Mouse (Mus musculus) A20 (cell line): Measurements from ENCODE around the gene Ugt1a2.

ENCODE experiments used
- DNase-seq: peaks from one replicate; pipeline ENCODE4 v3.0.0-alpha.2; 2011; ENCODE audit warnings: low read depth, low spot score

The Ugt1a2 gene

GRCm38 (mm10) chr1:88256886-88257663 lies 56.7 kb downstream of the Ugt1a2 start:
- no peak for DNase-seq

GRCm38 (mm10) chr1:88257681-88258080 lies 57.3 kb downstream of the Ugt1a2 start:
- DNase-seq: no peak

GRCm38 (mm10) chr1:88258361-88258760 lies 58.0 kb downstream of the Ugt1a2 start:
- DNase-seq: no peak

- peak; percentile 57 for DNase-seq
These were observed 58.7 kb downstream of the Ugt1a2 start for GRCm38 (mm10) chr1:88258881-88259642.

GRCm38 (mm10) chr1:88259643-88260024 lies 59.2 kb downstream of the Ugt1a2 start:
- no peak for DNase-seq

GRCm38 (mm10) chr1:88260114-88260513 lies 59.7 kb downstream of the Ugt1a2 start:
- peak; percentile 57 for DNase-seq

GRCm38 (mm10) chr1:88260604-88261377 lies 60.4 kb downstream of the Ugt1a2 start:
- DNase-seq: peak; percentile 65

- DNase-seq: peak; percentile 67
These were observed 61.3 kb downstream of the Ugt1a2 start for GRCm38 (mm10) chr1:88261706-88262105.

- DNase-seq: no peak
These were observed 61.9 kb downstream of the Ugt1a2 start for GRCm38 (mm10) chr1:88262255-88262654.

GRCm38 (mm10) chr1:88262961-88263360 lies 62.6 kb downstream of the Ugt1a2 start:
- no peak for DNase-seq

- no peak for DNase-seq
These were observed 63.4 kb downstream of the Ugt1a2 start for GRCm38 (mm10) chr1:88263778-88264177.

- DNase-seq: no peak
These were observed 64.0 kb downstream of the Ugt1a2 start for GRCm38 (mm10) chr1:88264237-88264868.

GRCm38 (mm10) chr1:88264869-88265240 lies 64.5 kb downstream of the Ugt1a2 start:
- DNase-seq: no peak

GRCm38 (mm10) chr1:88266123-88266522 lies 65.7 kb downstream of the Ugt1a2 start:
- DNase-seq: no peak

GRCm38 (mm10) chr1:88267489-88267888 lies 67.1 kb downstream of the Ugt1a2 start:
- DNase-seq: no peak

GRCm38 (mm10) chr1:88268070-88268469 lies 67.7 kb downstream of the Ugt1a2 start:
- no peak for DNase-seq
